Mouse (Mus musculus): ENCODE measurements around the gene Dlg2.

Dlg2 gene

DNA sequence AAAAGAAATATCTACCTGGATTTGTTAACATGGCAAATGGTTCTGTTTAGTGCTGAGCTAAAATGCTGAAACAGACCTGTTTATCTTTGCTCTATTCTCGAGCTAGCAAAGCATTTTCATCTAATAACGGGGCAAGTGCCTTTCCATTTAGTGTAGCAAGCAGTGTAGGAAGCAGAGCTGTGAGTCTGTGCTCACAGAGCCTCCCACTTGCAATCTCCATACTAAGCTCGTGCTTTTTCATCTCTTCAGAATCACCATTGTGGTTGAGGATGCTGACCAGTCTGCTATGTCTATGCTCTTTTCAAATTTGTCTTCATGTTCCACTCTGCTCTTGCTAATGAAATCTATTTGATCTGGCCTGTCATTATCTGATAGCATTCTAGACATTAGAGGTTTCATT, 1002.7 kb downstream of the Dlg2 start:
- no peak for DNase-seq

DNA sequence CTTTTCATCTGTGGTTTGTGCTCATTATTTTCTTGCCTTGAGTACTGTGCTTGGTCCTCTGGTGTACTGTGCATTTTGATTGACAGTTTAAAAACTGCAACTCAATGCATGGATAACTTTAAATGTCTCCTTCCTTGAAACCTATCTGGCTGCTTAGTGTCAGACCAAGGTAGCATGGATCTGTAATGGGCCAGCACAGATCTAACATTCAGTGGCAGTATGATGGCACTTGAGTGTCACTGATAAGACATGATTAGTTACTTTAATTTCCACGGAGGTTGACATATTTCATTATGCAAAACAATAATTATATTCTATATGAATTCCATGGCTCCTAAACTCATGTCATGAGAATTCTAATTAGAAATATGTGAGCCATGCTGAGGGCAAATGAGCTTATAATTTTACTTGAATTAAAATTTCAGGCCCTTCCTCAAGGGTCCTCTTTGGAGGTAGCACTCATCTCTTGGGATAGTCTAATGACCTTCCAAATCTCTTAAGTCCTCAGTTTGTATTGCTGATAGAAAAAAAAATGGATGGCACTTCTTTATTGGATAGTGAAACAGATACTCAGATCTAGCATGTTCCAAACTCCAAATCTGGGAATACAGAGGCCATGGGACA, 1005.2 kb downstream of the Dlg2 start:
- no peak for DNase-seq

- DNase-seq = no peak
Measured at GRCm38 (mm10) chr7:91493234-91493633, 1016.8 kb downstream of the Dlg2 start.

DNA sequence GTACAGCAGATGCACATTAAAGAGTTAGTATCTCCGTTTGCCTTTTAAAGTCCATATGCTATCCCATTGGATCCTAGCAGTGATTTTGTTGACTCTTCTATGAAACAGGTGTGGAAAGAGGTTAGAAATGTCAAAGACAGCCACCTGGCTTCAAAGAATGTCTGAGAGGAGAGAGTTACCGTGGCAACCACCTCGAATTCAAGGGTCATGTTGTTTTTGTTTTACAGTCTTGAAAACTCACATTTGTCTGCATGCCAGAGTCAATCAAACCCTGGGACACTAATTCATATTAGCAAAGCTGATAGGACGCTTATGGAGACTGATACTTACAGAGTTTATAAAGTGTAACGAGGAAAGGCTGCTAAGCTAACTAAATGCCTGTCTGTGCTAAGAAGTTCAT, 1019.1 kb downstream of the Dlg2 start:
- no peak for DNase-seq

GRCm38 (mm10) chr7:91511119-91511518, 1034.6 kb downstream of the Dlg2 start:
- no peak for DNase-seq

DNA sequence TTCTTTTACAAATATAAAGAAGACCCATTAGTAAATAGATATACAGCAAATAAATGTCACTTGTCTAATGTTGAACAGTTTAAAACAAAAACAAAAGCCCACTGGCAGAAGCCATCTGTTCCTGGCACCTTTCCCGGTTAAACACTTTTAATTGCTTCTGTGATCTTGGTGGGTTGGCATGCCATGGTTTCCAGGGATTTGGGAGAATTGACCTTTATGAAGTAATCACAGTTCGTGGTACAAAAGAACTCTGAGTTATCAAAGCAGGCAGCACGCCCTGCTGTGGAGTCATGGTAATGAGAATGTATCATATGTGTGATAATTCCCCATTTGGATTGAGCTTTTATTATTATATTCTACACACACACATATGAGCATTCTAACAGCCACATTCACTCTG, 1038.0 kb downstream of the Dlg2 start:
- no peak for DNase-seq

- DNase-seq = no peak
Measured at GRCm38 (mm10) chr7:91516225-91516624, 1039.8 kb downstream of the Dlg2 start.

DNA sequence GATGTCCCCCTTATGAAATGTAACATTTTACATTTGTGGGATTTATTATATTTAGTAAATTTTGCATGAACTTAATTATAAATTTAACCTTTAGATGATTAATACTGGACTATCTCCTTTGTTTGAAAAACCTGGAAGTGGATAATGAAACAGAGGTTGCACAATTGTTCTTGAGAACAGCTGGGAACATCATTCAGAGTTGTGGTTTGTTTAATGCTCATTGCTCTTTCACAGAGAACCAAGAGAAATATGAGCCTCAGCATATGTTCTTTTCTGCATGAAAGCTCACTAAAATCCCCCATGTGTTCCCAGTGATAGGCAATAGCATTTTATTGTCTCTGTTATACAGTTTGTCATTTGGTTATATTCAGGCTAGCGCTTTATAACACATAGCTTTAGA, 1049.4 kb downstream of the Dlg2 start:
- no peak for DNase-seq

DNA sequence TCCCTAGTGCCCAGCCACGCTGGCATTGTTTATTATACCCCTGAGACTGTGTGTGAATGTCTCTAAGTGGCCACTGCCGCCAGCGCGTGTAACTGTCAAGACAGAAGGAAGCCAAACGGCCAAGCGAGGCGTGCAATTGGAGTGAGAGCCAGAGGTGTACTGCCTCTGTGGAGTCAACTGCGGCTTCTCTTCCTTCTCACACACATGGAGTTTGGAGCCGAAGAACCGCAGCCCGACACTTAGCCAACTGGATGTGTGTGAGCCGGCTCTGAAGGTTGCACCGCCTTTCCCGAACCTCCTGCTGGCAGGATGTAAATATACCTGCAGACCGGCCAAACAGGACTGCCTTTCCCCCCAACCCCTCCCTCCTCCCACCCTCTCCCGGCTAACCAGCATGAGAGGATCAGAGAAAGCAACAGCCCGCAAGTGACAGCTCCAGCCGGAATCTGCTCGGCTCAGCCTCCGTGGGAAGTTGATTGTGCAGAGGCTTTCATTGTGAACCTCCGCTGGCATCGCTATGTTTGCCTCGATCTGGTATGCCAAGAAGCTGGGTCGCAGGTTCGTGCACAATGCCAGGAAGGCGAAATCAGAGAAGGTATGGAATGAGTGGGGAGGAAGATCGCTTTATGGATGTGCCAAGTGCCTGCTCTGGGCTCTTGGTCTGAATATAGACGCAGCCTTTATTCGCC, 1066.3 kb downstream of the Dlg2 start:
- no peak for DNase-seq

- DNase-seq = no peak
Measured at GRCm38 (mm10) chr7:91543286-91543650, 1066.8 kb downstream of the Dlg2 start.

GRCm38 (mm10) chr7:91544600-91544999, 1068.1 kb downstream of the Dlg2 start:
- no peak for DNase-seq

DNA sequence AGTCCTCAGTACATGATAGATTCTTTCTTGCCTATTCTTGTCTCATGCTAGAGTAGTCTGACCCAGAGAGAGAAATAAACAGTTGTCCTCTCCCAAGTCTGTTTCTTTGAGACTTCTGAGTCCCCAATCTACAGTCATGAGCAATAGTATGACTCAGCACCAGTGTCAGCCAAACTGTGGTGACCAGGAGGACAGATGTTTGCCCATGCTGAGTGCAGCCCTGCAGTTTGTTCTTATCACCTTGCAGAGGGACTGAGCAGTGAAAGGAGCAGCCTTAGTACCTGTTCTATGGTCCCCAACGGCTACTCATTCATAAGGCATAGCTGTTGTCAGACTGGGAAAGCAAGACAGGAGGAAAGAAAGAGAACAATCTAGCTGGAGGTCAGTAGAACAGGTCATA, 1072.3 kb downstream of the Dlg2 start:
- DNase-seq = no peak

- DNase-seq = no peak
Measured at GRCm38 (mm10) chr7:91557582-91557981, 1081.1 kb downstream of the Dlg2 start.

GRCm38 (mm10) chr7:91567423-91567822, 1091.0 kb downstream of the Dlg2 start:
- DNase-seq = no peak

DNA sequence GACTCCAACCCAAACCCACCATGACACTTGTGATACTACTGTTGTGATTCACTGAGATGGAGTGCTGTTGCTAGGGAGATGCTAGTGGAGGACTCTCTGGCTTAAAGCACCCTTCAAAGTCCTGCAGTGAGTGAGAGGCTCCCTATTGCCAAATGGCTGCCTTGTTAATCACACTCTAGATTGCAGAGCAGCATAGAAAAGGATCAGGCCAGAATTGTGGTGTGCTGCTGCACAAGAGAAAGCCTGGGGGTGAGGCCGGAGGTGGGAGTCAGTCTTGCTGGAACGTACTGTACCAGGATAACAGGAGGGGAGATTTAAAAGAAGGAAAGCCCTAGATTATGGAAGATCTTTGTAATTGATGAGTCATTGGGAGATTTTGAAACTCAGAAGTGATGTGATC, 1094.5 kb downstream of the Dlg2 start:
- DNase-seq = no peak

GRCm38 (mm10) chr7:91572666-91573065, 1096.2 kb downstream of the Dlg2 start:
- no peak for DNase-seq

DNA sequence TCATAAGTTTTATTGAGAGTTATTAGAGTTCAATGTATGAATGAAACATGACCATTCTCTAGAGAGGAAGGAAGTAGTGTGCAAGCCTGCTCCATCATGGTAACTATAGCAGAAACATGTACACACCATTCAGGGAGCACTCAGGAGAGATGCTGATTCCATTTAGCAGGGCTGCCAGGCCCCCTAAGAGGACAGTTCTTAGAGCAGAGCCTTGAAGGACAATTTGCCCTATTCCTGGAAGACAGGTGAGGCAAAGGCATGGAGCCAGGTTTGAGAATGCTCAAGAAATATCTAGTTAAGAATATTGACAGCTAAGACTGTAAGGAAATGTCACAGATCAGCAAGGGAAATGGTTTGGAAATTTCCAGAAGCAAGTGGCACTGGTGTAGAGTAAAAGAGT, 1096.8 kb downstream of the Dlg2 start:
- DNase-seq = no peak

- DNase-seq = no peak
Measured at GRCm38 (mm10) chr7:91576216-91576615, 1099.7 kb downstream of the Dlg2 start.

DNA sequence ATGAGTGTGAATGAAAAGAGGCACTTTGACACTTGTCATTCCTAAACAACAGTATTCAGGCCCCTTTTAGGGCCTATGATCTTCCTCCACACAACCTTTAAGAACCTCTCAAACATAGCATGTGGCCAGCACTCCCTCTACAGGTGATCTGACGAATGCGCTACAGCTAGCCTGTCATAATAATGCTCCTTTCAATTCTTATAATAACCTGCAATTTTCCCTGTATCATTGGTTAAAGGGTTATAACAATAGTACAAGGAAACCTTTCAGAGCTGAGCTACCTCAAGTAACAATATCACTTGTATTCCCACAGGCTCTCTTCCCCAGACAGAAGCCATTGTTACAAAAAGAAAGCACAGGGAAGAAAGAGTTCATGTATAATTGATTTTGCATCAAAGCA, 1105.7 kb downstream of the Dlg2 start:
- DNase-seq = no peak

DNA sequence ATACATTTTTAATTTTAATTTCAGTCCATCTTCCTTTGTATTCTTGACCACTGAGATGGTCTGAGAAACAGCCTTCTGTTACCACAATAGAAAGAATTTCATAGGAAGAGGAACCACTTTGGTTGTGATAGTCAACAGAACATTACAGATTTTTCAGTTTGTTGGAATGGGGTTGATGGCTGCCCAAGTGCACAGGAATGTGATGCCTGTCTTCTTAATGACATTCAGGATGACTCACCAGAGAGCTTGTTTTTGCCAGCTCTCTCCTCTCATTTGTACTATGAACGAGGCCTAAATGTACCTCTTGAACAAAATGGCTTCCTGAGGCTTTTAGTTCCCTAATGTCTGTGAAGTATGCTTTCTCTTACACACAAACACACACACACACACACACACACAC, 1107.1 kb downstream of the Dlg2 start:
- no peak for DNase-seq

DNA sequence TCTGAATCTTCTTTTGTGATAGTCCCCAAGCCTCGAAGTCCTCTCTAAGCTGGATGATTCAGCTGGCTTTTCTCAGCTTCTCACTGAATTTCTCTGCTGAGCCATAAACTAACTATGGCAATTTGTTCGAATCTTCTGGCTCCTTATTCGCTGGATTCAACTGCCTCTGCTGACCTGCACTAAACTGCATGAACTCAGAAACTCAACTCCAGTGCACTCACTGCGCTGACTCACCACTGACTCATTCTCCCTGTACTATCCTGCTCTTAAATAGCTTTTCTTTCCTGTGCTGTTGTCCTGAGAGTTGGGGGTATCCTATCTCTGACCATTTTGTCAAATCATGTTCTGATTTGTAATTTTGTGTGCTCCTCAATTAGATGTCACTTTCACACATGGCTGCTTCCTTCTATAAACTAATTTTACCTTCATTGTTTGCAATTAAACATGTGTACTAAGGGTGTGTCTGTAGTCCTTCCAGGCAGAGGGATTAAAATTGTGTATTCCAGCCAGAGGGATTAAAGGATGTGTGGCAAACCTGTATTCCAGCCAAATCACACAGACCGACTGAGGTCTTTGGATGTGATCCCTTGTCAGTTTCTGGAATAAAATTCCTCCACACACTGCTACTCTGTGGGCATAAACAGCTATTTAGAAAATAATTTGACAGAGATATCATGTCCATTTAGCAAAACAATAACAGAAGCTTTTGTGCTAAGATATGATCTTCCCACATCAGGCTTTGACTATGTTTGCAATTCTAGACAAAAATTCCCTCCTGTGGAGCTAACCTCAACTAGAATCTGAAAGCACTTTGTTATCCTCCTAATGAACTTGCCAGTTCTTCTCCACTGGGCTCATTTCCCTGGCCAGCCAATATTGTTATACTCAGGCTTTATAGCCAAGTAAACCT, 1115.0 kb downstream of the Dlg2 start:
- DNase-seq = no peak

DNA sequence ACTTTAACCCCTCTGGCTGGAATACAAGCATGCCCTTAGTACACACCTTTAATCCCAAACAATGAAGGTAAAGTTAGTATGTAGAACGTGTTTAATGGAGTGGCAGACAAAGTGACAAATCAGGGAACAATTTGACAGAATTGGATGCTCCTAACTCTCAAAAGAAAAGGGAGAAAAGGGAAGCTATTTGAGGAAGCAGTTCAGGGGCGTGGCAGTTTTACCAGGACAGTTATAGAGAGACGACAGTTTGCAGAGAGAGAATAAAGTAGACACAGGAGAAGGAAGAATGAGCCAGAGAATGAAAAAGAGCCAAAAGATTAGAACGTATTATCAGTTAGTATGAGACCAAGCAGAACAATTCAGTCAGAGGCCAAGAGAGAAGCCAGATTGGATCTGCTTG, 1122.1 kb downstream of the Dlg2 start:
- no peak for DNase-seq

DNA sequence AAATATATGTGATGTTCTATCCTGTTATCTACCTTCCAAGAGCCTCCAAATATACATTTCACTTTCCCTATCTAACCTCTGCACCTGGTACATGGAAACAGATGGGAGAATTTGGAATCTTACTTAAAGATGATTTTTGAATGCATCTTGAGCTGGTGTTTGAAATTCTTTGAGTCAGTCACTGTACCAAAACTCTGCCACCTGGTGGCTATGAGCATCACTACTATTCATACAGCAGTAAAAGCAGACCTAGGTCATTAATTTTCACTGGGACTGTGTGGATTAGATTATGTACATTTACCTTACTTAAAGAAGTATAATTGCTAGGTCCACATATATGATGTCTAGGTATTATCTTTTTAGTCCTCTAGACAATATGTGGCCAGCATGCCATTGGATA, 1124.8 kb downstream of the Dlg2 start:
- DNase-seq = no peak

GRCm38 (mm10) chr7:91603561-91603960, 1127.1 kb downstream of the Dlg2 start:
- DNase-seq = no peak
